Mouse (Mus musculus) layer of hippocampus, adult 8-10 months (tissue): Measurements from ENCODE around the gene Npff. TPM values are rescaled to one million over a fixed set of nuclear protein-coding genes. Genes with fewer than 3 reads are reported as not detected.

Experiments used
- DNase-seq, 2 experiments: peaks; one replicate each; pipeline ENCODE4 v3.0.0; 2022; ENCODE audit warnings: low spot score in 2 of 2
- total RNA-seq, 4 experiments: library from RNA; stranded (reverse); gene quantifications; 2 replicates each; pipeline ENCODE4 v1.2.4; 2022

Npff gene
- total RNA-seq = 1 to 10 TPM; 3.0 to 6.2 (median 4.4) TPM

DNA sequence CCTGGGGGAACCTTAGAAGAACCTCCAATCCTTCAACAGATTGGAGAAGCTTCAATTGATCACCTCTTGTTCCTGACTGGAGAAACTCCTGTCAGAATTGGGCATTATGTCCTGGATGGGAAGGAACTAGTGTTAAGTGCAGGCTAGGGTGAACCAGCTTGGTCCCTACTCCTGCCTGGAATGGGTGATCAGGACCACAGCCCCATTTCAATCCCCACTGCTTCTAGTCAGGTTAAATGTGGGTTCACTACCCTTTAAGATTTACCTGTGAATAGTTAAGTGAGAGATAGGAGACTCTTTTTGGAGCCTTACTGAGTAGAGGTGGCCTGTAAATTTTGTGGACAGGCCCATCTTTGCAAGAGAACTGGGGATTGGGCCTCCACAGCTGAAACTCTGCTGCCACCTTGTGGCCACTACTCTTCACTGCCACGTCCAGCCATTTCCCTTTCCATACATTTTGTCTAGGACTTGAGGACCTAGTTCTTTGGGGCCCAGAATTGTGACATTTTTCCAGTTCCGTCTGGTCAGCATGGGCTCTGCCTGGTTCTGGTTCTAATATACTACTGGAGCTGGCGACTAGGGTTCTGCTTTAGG lies at the start of gene Npff:
Gene Npff (minus strand): TSS at position 51 of the 594 bp plus-strand sequence.
- DNase-seq = peak in 1 of 2 experiments; percentile 81

DNA sequence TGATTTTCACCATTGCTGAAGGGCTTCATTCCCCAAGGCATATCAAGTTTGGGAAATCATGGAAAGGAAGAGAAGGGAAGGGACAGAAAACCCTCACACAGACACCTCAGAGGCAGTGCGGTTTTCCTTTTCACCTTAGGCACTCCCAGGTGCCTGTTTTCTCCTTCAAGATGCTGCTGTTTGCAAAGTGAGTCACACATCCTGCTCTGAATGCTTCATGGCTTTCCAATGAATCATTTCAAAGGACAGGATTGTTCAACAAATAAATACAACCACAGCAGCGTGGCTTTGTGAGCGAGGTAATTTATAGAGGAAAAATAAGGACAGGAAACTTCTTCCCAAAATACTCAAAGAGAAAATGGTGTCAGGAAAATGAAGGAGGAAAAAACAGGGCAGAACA lies 47.3 kb upstream of the Npff start:
- DNase-seq = no peak

DNA sequence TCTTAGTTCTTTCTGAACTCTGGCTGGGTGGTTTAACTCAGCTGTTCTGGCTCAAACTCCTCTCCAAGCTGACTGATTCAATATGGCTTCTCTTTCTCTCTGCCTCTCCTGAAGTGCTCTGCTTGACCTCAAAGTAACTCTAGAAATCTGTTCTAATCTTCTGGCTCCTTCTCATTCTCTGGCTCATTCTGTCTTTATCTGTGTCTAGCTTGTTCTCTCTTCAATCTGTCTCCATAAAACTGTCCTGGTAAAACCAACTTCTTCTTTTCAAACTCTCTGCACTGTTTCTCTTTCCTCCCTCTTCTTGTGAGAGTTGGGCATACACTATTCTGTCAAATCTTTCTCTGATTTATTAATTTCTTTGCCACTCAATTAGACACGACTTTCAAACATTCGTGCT lies 43.1 kb upstream of the Npff start:
- DNase-seq = no peak

DNA sequence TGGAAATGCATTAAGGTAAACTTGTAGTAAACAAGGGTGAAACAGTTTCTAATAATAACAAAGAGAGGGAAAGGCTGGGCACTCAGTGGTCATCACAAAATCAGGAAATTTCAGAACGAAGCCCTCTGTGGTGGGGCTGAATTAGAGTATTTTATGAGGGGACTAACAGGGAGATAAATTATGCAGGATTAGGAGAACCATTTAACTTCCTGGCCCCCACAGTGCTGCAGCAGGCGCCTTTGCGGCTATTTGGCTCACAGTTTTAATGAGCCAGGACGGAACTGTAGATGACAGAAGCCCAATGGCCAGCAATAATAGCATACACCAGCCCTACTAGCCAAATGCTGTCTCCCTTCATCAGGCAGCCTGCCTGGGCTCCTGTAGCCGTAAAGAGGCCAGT lies 38.9 kb upstream of the Npff start:
- DNase-seq = no peak

DNA sequence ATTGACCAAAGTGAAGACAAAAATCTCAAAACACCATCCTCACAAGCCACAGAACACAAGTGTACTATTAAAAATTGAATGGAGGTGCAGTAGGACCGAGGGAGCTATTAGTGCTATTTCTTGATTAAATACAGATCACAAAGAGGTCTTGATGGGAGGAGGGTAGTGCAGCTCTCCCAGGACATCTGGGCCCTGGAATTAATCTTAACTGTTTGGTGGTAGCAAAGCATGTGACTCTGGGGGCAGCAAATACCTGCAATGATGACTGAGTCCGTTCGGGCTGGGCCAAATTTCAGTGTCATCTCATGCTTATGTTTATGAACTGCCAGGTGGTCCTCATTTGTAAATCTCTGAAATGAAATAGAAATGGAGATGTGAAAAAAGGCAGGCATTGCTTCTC lies 38.3 kb upstream of the Npff start:
- DNase-seq = no peak

DNA sequence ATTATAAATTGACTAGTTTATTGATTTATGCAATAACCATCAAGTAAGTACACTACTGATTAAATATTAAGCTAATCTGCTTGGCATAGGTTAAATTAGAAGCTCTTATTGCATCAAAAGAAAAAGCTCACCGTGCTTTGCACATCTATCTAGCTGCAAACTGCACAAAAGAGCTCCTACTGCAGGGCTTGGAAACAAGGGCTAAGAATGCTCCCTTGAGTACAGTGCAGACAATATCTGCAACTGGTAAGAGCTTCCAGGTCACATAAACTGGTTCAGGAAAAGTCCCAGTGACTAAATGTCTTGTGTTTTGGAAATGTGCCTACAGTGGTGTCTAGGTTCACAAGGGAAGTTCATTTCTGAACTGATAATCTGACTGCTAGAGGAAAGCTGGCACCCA lies 37.7 kb upstream of the Npff start:
- DNase-seq = no peak

DNA sequence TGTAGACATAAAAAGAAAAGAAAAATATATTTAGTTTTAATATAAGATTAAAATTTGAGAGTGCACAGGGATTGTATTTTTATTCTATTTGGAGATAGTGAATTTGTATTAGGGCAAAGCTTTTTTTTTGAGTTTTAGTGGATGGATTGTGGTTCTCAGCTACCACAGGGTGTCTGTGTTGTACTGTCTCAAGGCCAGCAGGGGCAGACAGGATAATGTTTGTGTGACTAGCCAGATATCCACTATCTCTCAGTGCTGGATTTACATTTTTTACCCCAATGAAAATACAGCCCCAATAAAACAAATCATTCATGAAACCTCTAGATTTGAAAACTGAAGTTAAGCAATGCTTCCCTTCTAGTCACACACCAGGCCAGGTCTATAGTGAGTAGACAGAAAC lies 32.8 kb upstream of the Npff start:
- DNase-seq = no peak

DNA sequence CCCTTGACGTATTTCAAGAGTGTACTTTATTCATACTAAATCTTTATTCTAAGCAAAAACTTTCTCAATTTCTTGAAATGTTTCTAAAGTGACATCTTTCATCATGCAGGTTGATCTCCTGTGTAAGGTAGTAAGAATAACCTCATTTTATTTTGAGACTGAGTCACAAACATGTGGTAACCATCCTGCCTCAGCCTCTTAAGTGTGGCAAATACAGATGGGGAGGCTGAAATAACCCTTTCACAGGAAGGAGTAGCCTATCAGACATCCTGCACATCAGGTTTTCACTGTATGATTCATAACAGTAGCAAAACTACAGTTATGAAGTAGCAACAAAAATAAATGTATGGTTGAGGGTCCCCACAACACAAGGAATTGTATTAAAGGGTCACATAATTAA lies 30.8 kb upstream of the Npff start:
- DNase-seq = no peak

DNA sequence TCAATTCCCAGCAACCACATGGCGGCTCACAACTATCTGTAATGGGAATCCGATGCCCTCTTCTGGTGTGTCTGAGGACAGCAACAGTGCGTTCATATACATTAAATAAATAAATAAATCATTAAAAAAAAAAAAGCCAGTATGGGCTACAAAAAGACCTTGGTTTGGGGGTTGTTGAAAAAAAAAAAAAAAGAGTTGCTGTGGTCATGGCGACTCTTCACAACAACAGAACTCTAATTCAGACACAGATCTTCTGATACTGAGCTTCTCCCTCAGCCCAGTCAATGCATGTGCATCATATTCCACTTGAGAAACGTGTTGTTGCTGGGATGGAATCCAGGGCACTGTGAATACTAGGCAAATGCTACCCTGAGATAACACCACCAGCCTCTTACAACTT lies 27.9 kb upstream of the Npff start:
- DNase-seq = no peak

DNA sequence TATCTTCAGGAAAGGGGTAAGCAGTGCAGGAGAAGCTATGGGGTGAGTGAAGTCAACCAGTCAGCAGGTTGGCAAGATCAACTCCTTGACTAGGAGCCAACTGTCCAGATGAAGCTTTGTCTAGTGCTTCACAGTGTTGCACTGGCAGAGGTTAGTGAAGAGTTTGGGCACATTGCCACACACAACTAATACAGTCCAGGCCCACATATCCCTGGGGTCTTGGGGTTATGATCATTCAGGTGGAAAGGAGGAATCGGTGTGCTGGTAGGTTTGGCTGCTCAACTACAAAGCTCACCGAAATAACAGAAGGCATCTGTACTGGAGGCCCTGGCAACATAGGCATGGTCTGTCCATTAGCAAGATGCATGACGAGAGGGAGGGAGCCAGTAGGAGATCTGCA lies 22.7 kb upstream of the Npff start:
- DNase-seq = no peak

DNA sequence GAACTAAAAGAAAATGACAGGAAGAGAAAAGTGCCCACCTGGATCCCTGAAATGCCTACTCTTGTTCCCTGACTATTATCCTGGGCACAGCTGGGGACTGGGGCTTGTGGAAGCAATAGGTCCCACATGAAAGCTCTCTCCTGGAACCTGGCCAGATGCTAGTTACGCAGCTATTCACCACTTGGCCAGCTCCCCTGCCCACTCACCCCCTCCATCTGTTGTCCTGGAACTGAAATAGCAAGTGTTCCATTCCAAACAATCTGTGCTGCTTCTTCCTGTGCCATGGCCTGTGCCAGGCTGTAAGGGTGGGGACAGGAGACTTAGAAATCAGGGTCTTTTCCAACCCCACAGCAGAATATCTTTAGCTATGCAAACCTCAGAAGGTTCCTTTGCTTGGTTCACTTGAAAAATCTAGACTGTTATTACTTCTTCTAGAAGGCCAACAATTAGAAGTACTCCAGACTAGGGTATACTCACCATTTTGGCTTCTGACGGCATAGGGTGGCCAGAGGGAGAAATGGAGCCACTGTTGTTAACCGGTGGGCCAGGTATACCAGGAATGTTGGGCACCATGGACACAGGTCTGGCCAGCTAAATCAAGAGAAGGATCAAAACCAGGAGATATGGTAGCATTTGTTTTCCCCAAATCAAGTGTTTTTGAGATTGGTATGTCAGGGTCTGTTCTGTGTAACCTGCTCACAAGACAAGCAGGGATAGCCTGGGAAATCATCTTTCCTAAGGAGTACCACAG lies 22.1 kb upstream of the Npff start:
- DNase-seq = peak; percentile 91 to 93

DNA sequence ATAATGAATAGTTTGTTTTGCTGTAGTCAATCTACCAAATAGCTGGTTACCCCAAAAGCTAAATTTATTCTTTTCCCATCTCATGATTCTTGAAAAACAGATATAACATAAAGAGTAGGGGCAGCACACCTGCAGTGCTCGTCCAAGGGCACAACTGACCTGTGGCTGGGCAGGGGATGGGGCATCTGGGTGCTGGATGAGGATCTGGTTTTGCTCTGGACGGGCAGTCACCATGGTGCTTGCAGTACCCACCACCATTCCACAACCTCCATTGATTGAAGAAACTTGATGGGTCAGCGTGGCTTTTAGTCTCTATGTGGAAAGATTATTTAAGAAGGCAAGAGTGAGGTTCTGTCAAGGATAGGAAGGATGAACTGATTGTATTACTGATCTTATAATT lies 21.5 kb upstream of the Npff start:
- no peak for DNase-seq

DNA sequence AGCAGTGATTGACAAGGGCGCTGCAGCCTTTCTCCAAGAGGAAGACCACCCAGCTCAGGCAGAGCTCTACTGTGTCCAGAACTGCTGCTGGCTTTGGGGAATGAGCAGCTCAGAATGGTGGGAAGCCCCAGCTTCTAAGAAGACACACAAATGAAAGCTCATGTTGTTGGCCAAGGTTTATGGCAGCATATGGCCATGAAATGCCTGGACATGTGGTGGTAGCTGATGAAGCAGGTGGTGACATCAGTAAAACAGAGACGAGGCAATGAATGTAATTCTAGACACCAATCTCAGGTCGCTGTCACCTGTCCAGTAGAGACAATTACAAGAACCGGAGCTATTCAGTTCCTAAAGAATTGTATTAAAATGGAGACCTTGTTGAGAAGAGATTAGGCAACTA lies 20.1 kb upstream of the Npff start:
- peak in 1 of 2 experiments; percentile 67 for DNase-seq

DNA sequence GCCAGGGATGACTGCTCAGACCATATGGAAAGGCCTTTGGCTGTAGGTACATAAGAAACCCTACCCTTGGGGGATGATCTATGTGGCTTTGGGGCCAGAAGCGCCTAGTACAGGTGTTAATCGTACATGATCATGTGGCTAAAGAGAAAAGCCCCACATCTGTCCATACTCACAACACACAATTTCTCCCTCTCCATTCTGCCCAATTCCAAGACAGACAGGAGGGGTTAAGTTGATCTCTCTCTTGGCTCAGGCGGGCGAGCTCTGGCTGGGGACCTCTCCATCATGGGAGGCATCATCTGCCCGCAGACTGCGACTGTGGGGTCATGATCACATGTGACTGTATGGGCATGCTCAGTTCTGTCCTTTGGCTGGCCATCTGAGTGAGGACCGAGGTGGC lies 9.2 kb upstream of the Npff start:
- DNase-seq = no peak

DNA sequence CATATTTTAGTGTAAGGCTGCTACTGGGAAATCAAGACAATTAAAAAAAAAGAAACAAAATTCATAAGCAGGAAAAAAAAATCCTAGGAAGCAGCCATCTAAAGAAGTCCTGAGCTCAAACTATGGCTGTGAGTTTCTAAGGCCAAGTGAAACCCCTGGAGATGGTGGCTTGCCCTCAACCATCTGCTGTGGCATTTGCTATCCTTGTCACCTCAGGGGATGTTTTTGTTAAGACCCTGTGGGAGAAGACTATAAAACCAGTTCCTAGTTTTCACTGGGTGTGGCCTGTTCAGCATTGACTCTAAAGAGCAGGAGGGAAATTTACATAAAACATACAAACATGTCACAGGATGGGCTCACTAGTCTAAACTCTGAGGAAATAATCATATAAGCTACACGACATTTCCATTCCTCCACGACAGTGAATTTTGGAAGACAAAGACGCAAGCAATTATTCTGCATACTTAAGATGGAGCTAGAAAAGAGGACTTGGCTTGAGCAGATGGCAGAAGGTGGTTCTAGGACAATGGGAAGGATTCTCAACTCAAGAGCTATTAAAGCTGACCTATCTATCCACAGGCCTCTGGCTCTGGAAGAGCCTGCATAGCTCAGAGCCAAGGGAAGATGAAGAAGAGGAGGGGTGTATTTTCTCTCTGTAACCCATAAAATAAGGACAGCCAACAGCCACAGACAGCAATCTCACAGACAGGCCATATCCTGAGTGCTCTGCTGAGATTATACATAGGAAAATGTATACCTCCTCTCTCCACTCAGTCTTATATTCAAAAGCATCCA lies 7.6 kb upstream of the Npff start:
- no peak for DNase-seq

DNA sequence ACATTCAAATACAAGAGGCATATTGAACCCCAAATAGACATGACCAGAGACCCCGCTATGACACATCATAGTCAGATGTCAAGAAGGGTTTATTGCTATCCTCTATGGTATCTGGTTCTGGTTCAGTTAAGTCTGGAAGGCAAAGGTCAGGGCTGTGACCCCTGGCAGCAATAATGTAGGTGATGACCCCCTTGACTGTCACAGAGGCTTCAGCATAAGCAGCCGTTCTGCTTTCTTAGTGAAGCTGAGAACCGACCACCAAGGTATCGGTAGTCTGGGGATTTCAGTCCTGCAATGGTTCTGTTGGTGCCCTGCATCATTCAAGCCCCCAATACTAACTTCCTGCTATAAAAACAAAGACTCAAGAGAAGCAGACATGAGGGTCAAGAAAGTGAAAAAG lies 6.8 kb upstream of the Npff start:
- no peak for DNase-seq

DNA sequence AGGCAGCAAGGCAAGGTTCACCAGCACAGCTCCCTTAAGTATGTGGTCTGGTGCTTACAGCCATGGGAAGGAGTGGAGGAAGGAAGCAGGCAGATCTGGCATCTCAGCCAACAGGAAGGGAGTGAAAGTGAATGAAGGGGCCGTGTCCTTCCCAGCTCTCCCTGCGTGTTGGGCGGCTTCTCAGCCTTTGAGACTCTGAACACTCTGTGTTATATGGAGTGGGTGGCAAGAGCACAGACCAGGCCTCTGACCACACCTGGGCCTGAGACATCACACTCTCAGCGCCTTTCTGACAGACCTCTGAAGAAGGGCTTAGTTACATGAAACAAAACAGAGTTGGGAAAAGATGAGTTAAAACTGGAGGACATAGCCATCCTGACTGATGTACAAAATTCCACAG lies 5.8 kb upstream of the Npff start:
- DNase-seq = no peak

DNA sequence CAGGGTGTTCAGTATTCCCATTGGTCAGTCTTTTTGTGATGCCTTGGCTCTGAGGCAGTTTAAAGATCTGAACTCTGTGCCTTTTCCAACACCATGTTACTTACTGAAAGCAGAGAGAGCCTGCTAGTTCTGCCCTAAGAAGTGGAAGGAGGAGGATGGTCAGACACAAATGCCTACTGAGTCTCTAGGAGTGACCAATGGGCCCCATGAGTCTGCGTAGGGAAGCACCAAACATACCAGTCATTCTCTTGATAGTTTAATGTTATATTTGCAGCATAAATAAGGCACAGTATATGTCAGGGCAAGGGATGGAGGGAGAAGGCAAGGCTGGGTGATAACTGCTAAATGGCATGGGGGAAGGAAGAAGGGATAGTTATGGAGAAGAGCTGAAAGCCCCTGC lies 3.7 kb upstream of the Npff start:
- no peak for DNase-seq

DNA sequence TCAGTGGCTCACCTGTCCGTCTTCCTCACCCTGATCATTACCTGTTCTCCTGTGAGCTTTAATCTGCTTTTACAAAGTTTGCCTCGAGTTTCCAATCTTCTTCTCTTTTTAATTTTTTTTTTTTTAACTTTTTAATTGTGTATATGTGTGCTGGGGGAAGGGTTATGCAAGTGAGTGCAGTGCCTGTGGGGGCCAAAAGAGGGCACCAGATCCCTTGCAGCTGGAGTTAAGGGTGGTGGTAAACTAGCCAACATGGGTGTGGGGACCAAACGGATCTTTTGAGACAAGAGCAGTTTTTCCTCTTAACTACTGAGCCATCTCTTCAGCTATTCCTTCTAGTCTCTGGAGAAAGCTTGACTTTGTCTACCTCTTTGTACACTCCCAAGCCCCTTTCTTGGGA lies 3.2 kb upstream of the Npff start:
- no peak for DNase-seq

DNA sequence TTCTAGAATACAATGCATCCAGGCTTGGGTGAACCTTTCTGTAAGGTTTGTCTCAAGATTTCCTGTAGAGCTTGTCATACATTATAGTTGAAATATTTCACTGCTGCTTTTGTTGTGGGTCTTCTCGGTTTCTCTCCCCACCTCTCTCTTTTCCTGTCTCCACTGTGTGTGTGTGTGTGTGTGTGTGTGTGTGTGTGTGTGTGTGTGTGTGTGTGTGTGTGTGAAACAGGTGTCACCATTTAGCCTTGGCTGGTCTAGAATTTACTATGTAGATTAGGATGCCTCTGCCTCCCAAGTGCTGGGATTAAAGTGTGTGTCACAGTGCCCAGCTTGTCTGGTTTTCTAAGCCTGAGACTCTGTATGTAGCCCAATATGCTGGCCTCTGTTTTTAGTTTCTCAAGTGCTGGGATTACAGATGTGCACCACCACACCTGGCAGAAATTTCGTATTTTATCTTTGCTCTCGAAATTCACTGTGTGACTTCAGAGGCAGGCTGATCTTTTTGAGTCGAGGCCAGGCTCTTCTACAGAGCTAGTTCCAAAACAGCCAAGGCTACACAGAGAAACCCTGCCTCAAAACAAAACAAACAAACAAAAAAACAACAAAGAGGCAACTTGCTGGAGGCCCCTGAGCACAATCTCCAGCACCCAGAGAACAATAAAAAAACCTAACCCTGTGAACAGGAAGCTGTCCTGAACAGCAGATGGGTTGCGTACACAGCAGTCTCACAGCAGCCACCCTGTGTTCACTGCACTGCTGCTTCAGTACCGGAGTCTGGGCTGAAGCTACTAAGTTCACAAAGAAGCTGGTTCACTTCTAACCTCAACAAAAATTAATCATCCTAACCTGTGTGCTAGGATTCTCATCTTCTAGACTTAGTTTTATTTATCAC lies 1.6 kb upstream of the Npff start:
- DNase-seq = no peak

DNA sequence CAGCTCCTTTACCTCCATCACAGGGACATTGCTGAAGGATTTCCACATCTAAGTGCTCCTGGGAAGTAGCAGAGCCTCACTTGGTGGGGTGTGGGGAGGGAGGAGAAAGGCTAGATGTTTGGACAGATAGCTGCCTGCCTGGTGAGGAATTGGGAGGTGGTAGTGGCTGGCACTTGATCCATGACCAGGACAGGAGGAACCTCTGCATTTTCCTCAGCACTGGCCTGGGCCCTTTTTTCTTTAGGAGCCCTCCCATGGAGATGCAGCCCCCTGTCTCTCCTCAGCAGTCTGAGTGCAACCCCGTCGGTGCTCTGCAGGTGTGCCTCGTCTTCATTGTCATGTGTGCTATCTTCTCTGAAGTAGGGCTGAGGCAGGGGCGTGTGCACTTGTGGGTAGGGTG lies 3.3 kb downstream of the Npff start:
- DNase-seq = no peak

DNA sequence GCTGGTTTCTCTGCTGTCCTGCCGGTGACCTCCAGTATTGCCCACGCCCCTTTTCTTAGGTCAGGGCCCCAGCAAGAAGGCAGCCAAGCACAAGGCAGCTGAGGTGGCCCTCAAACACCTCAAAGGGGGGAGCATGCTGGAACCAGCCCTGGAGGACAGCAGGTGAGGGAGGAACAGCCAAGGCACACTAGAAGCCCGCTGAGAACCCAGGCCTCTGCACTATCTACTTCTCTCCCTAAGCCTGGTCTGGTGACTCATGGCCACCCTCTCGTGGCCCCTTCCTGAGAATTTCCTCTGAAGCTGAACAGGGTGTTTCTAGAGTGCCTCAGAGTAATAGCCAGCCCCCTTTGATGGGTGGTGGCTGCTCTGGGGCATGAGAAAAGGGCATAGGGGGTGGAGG lies 4.3 kb downstream of the Npff start:
- no peak for DNase-seq
